Mouse (Mus musculus): ENCODE data around the gene Pdhx. TPM values are rescaled to one million over a fixed set of nuclear protein-coding genes. Genes with fewer than 3 reads are reported as not detected.
A peak's percentile ranks its signal among the peaks of the same experiment; 100 is the strongest.

The Pdhx gene
- polyA plus RNA-seq, 1 experiment, result 31.4 TPM

- no peak for DNase-seq (ENCODE audit: low read depth)
These were observed 15.0 kb downstream of the Pdhx start for GRCm38 (mm10) chr2:103058266-103058665.

- no peak for DNase-seq (ENCODE audit: low read depth)
These were observed 17.5 kb downstream of the Pdhx start for GRCm38 (mm10) chr2:103055820-103056219.

- no peak for DNase-seq (ENCODE audit: low read depth)
These were observed 21.1 kb downstream of the Pdhx start for GRCm38 (mm10) chr2:103051937-103052893.

GRCm38 (mm10) chr2:103045286-103045685 lies 28.0 kb downstream of the Pdhx start:
- no peak for DNase-seq (ENCODE audit: low read depth)

- DNase-seq (ENCODE audit: low read depth), result no peak
These were observed 32.4 kb downstream of the Pdhx start for GRCm38 (mm10) chr2:103040896-103041295.

GRCm38 (mm10) chr2:103037831-103038230 lies 35.5 kb downstream of the Pdhx start:
- no peak for DNase-seq (ENCODE audit: low read depth)

- no peak for DNase-seq (ENCODE audit: low read depth)
These were observed 50.6 kb downstream of the Pdhx start for GRCm38 (mm10) chr2:103022728-103023127.

- no peak for DNase-seq (ENCODE audit: low read depth)
These were observed 52.9 kb downstream of the Pdhx start for GRCm38 (mm10) chr2:103020191-103020987.

GRCm38 (mm10) chr2:103018817-103019494 lies 54.4 kb downstream of the Pdhx start:
- DNase-seq (ENCODE audit: low read depth), result no peak

- DNase-seq (ENCODE audit: low read depth), result no peak
These were observed 55.9 kb downstream of the Pdhx start for GRCm38 (mm10) chr2:103017391-103017824.

- DNase-seq (ENCODE audit: low read depth), result no peak
These were observed 57.2 kb downstream of the Pdhx start for GRCm38 (mm10) chr2:103016089-103016488.

GRCm38 (mm10) chr2:103012782-103013575 lies 60.3 kb downstream of the Pdhx start:
- no peak for DNase-seq (ENCODE audit: low read depth)

GRCm38 (mm10) chr2:103008221-103008620 lies 65.1 kb downstream of the Pdhx start:
- no peak for DNase-seq (ENCODE audit: low read depth)

GRCm38 (mm10) chr2:103004599-103004998 lies 68.7 kb downstream of the Pdhx start:
- no peak for DNase-seq (ENCODE audit: low read depth)

- DNase-seq (ENCODE audit: low read depth), result no peak
These were observed 74.1 kb downstream of the Pdhx start for GRCm38 (mm10) chr2:102999153-102999575.

GRCm38 (mm10) chr2:102998356-102998755 lies 75.0 kb downstream of the Pdhx start:
- DNase-seq (ENCODE audit: low read depth), result no peak

GRCm38 (mm10) chr2:102997874-102998273 lies 75.4 kb downstream of the Pdhx start:
- no peak for DNase-seq (ENCODE audit: low read depth)

GRCm38 (mm10) chr2:102993841-102994607 lies 79.3 kb downstream of the Pdhx start:
- peak; percentile 62 for DNase-seq (ENCODE audit: low read depth)

GRCm38 (mm10) chr2:102992405-102992804 lies 80.9 kb downstream of the Pdhx start:
- no peak for DNase-seq (ENCODE audit: low read depth)

- no peak for DNase-seq (ENCODE audit: low read depth)
These were observed 83.0 kb downstream of the Pdhx start for GRCm38 (mm10) chr2:102990301-102990702.

Data from gonadal fat pad, adult 2 months (tissue).